Mouse (Mus musculus) lung, postnatal 36 days (tissue): Measurements from ENCODE around the gene Dcaf10.
"Not testable (repeated sequence)": the region's sequence is repeated elsewhere in the genome, so short reads cannot be mapped to it uniquely, and the experiment has no call there.

Experiments
- DNase-seq: peaks from one replicate; pipeline ENCODE4 v3.0.0; 2022; ENCODE audit warnings: mixed read lengths

Dcaf10 gene

GRCm38 (mm10) chr4:45341669-45342249 lies at the start of gene Dcaf10:
Dcaf10 (plus strand) TSS chr4:45342101.
- DNase-seq: peak; percentile 91

GRCm38 (mm10) chr4:45296662-45297564 lies 45.0 kb upstream of the Dcaf10 start, which contains the start of gene Trmt10b:
Trmt10b (plus strand) TSS chr4:45297127.
- peak; percentile 93 for DNase-seq

- DNase-seq: no peak
These were observed 36.4 kb upstream of the Dcaf10 start for GRCm38 (mm10) chr4:45305536-45305935.

GRCm38 (mm10) chr4:45308046-45308445 lies 33.9 kb upstream of the Dcaf10 start:
- peak; percentile 28 for DNase-seq

- no peak for DNase-seq
These were observed 33.3 kb upstream of the Dcaf10 start for GRCm38 (mm10) chr4:45308606-45309005.

GRCm38 (mm10) chr4:45311056-45311455 lies 30.8 kb upstream of the Dcaf10 start:
- no peak for DNase-seq

- DNase-seq: peak; percentile 91
These were observed 21.6 kb upstream of the Dcaf10 start for GRCm38 (mm10) chr4:45320159-45320816.

GRCm38 (mm10) chr4:45331139-45331538 lies 10.8 kb upstream of the Dcaf10 start:
- DNase-seq: peak; percentile 28

- DNase-seq: no peak
These were observed 9.4 kb upstream of the Dcaf10 start for GRCm38 (mm10) chr4:45332466-45332865.

- no peak for DNase-seq
These were observed 675 bp upstream of the Dcaf10 start for GRCm38 (mm10) chr4:45341226-45341625.

- DNase-seq: peak; percentile 28
These were observed 620 bp downstream of the Dcaf10 start, which contains the start of gene Exosc3 for GRCm38 (mm10) chr4:45342286-45343155. Exosc3 (minus strand) TSS chr4:45342732.

- DNase-seq: no peak
These were observed 14.8 kb downstream of the Dcaf10 start for GRCm38 (mm10) chr4:45356653-45357052.

GRCm38 (mm10) chr4:45371261-45371660 lies 29.4 kb downstream of the Dcaf10 start:
- DNase-seq: peak; percentile 69

- DNase-seq: peak; percentile 34
These were observed 33.0 kb downstream of the Dcaf10 start for GRCm38 (mm10) chr4:45374879-45375278.

GRCm38 (mm10) chr4:45376573-45376972 lies 34.7 kb downstream of the Dcaf10 start:
- DNase-seq: no peak

GRCm38 (mm10) chr4:45380903-45381580 lies 39.1 kb downstream of the Dcaf10 start:
- DNase-seq: not testable (repeated sequence)

- peak; percentile 76 for DNase-seq
These were observed 40.2 kb downstream of the Dcaf10 start for GRCm38 (mm10) chr4:45382133-45382532.

- DNase-seq: not testable (repeated sequence)
These were observed 45.4 kb downstream of the Dcaf10 start for GRCm38 (mm10) chr4:45387296-45387695.

GRCm38 (mm10) chr4:45392099-45392498 lies 50.2 kb downstream of the Dcaf10 start:
- DNase-seq: no peak

GRCm38 (mm10) chr4:45392572-45392971 lies 50.7 kb downstream of the Dcaf10 start:
- DNase-seq: peak; percentile 30

GRCm38 (mm10) chr4:45392994-45393393 lies 51.1 kb downstream of the Dcaf10 start:
- no peak for DNase-seq

GRCm38 (mm10) chr4:45393658-45394057 lies 51.8 kb downstream of the Dcaf10 start:
- no peak for DNase-seq
